Mouse (Mus musculus): ENCODE measurements around the gene Rad9b. TPM values are rescaled to one million over a fixed set of nuclear protein-coding genes. Genes with fewer than 3 reads are reported as not detected.

Gene Rad9b
- polyA plus RNA-seq, 2 experiments = 2.3 to 2.7 TPM

- no peaks in the 10 kb centered on the region for H3K27me3 ChIP-seq (ENCODE audit: control insufficient read depth, insufficient read depth, low read length)
- H3K27ac ChIP-seq = no peak overlapping the region
- no peak overlapping the region for H3K4me2 ChIP-seq (ENCODE audit: low read depth)
- peaks cover 3 to 11% of the 10 kb centered on the region in 2 experiments; a peak in 3 of 4 replicates for H3K4me1 ChIP-seq (replicated peaks; ENCODE audit: control insufficient read depth in 2 of 2, insufficient read depth in 2 of 2, low read length in 1 of 2)
- ATAC-seq (ENCODE audit: insufficient read depth) (no peak), DNase-seq (ENCODE audit: low read depth in 3 of 3, low spot score in 3 of 3) (no peak)
- H3K4me3 ChIP-seq (ENCODE audit: insufficient read depth in 1 of 2, low read depth in 2 of 2, low read length in 2 of 2) = no peak overlapping the region
- H3K9me3 ChIP-seq (ENCODE audit: control insufficient read depth, low read length) = no peaks in the 10 kb centered on the region
- H3K36me3 ChIP-seq (replicated peaks; ENCODE audit: control insufficient read depth, insufficient read depth, low read depth) = peaks cover 4% of the 10 kb centered on the region; the same call in 1 of the 2 replicates
- 73% methylated on average over 3 of the region's 3 CpGs for WGBS (ENCODE audit: insufficient replicate concordance)
- TF ChIP-seq CTCF (IDR thresholded peaks at IDR 0.05; ENCODE audit: low read depth) (no peak), EP300 (IDR thresholded peaks at IDR 0.05; ENCODE audit: low read depth) (no peak)
- H3K9ac ChIP-seq (replicated peaks) = no peak overlapping the region
These were observed 47.5 kb downstream of the Rad9b start for GRCm38 (mm10) chr5:122306536-122306935.

DNA sequence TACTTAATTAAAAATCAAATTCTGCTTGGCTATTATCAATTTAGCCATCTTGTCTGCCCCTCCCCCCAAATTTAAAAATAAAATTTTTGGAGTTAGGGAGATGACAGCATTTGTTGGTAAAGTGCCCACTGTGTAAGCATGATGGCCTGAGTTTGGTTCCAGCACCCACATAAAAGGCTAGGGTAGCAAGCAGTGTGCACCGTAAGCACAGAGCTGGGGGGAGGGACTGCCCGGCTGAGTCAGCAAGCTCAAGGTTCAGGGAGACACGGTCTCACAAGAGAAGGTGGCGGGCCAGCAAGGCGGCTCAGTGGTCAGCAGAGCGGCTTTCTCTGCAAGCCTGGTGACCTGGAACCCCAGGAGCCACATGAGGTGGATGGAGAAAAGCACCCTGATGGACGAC is 48.6 kb downstream of the Rad9b start:
- Histone ChIP-seq H3K4me2 (ENCODE audit: low read depth) (no peak overlapping the region), H3K4me1 (replicated peaks; ENCODE audit: control insufficient read depth in 2 of 2, insufficient read depth in 2 of 2, low read length in 1 of 2) (peaks cover 3 to 11% of the 10 kb centered on the region in 2 experiments; a peak in 3 of 4 replicates), H3K9ac (replicated peaks) (no peak overlapping the region), H3K36me3 (replicated peaks; ENCODE audit: control insufficient read depth, insufficient read depth, low read depth) (peaks cover 4% of the 10 kb centered on the region; the same call in 1 of the 2 replicates), H3K27ac (no peak overlapping the region), H3K9me3 (ENCODE audit: control insufficient read depth, low read length) (no peaks in the 10 kb centered on the region), H3K27me3 (ENCODE audit: control insufficient read depth, insufficient read depth, low read length) (no peaks in the 10 kb centered on the region), H3K4me3 (ENCODE audit: insufficient read depth in 1 of 2, low read depth in 2 of 2, low read length in 2 of 2) (no peak overlapping the region)
- ATAC-seq (ENCODE audit: insufficient read depth) = no peak
- TF ChIP-seq EP300 (IDR thresholded peaks at IDR 0.05; ENCODE audit: low read depth) = no peak
- no peak for TF ChIP-seq CTCF (IDR thresholded peaks at IDR 0.05; ENCODE audit: low read depth)
- WGBS (ENCODE audit: insufficient replicate concordance) = 78% methylated on average over 7 of the region's 7 CpGs
- DNase-seq (ENCODE audit: low read depth in 3 of 3, low spot score in 3 of 3) = no peak

DNA sequence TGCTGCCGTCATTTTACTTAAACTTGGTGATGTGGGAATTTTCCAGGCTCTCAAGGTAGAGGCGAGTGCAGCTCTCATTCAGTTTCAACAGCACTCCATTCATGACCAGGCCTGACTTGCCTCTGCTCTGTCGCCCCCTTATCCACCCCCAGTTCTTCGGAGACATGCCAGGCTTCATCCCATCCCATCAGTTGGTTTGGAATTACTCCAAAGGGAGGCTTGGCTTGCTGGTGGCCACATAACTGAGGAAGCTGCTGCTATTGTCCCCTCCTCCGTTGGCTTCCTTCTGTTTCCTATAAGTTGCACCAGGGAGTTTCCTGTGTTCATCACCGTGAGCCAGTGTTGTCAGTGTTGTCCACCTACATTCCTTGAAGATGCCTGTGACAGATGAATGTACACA is 49.5 kb downstream of the Rad9b start:
- peaks cover 3 to 11% of the 10 kb centered on the region in 2 experiments; a peak in 3 of 4 replicates for H3K4me1 ChIP-seq (replicated peaks; ENCODE audit: control insufficient read depth in 2 of 2, insufficient read depth in 2 of 2, low read length in 1 of 2)
- H3K4me2 ChIP-seq (ENCODE audit: low read depth) = no peak overlapping the region
- DNase-seq (ENCODE audit: low read depth in 3 of 3, low spot score in 3 of 3) (no peak), ATAC-seq (ENCODE audit: insufficient read depth) (no peak)
- H3K9ac ChIP-seq (replicated peaks) = no peak overlapping the region
- whole genome bisulfite sequencing (ENCODE audit: insufficient replicate concordance) = 64% methylated on average over 6 of the region's 6 CpGs
- peaks cover 4% of the 10 kb centered on the region; the same call in 1 of the 2 replicates for H3K36me3 ChIP-seq (replicated peaks; ENCODE audit: control insufficient read depth, insufficient read depth, low read depth)
- H3K27me3 ChIP-seq (ENCODE audit: control insufficient read depth, insufficient read depth, low read length) = no peaks in the 10 kb centered on the region
- no peaks in the 10 kb centered on the region for H3K9me3 ChIP-seq (ENCODE audit: control insufficient read depth, low read length)
- no peak overlapping the region for H3K4me3 ChIP-seq (ENCODE audit: insufficient read depth in 1 of 2, low read depth in 2 of 2, low read length in 2 of 2)
- no peak overlapping the region for H3K27ac ChIP-seq
- no peak for TF ChIP-seq CTCF (IDR thresholded peaks at IDR 0.05; ENCODE audit: low read depth)
- no peak for TF ChIP-seq EP300 (IDR thresholded peaks at IDR 0.05; ENCODE audit: low read depth)

- H3K27ac ChIP-seq = no peak overlapping the region
- WGBS (ENCODE audit: insufficient replicate concordance) = 85% methylated on average over 7 of the region's 7 CpGs
- no peaks in the 10 kb centered on the region for H3K9me3 ChIP-seq (ENCODE audit: control insufficient read depth, low read length)
- ATAC-seq (ENCODE audit: insufficient read depth) (no peak), DNase-seq (ENCODE audit: low read depth in 3 of 3, low spot score in 3 of 3) (no peak)
- H3K4me1 ChIP-seq (replicated peaks; ENCODE audit: control insufficient read depth in 2 of 2, insufficient read depth in 2 of 2, low read length in 1 of 2) = peaks cover 3 to 11% of the 10 kb centered on the region in 2 experiments; a peak in 3 of 4 replicates
- no peak for TF ChIP-seq EP300 (IDR thresholded peaks at IDR 0.05; ENCODE audit: low read depth)
- no peak for TF ChIP-seq CTCF (IDR thresholded peaks at IDR 0.05; ENCODE audit: low read depth)
- H3K4me2 ChIP-seq (ENCODE audit: low read depth) = no peak overlapping the region
- H3K36me3 ChIP-seq (replicated peaks; ENCODE audit: control insufficient read depth, insufficient read depth, low read depth) = peaks cover 4% of the 10 kb centered on the region; the same call in 1 of the 2 replicates
- H3K9ac ChIP-seq (replicated peaks) = no peak overlapping the region
- no peak overlapping the region for H3K4me3 ChIP-seq (ENCODE audit: insufficient read depth in 1 of 2, low read depth in 2 of 2, low read length in 2 of 2)
- no peaks in the 10 kb centered on the region for H3K27me3 ChIP-seq (ENCODE audit: control insufficient read depth, insufficient read depth, low read length)
These were observed 50.1 kb downstream of the Rad9b start for GRCm38 (mm10) chr5:122303937-122304336.

GRCm38 (mm10) chr5:122302810-122303745 is 51.0 kb downstream of the Rad9b start:
- TF ChIP-seq CTCF (IDR thresholded peaks at IDR 0.05; ENCODE audit: low read depth) = peak; percentile 44
- no peak for TF ChIP-seq EP300 (IDR thresholded peaks at IDR 0.05; ENCODE audit: low read depth)
- ATAC-seq (ENCODE audit: insufficient read depth) (no peak), DNase-seq (ENCODE audit: low read depth in 3 of 3, low spot score in 3 of 3) (no peak)
- Histone ChIP-seq H3K36me3 (replicated peaks; ENCODE audit: control insufficient read depth, insufficient read depth, low read depth) (peaks cover under 1% of the 10 kb centered on the region; the same call in 1 of the 2 replicates), H3K4me1 (replicated peaks; ENCODE audit: control insufficient read depth in 2 of 2, insufficient read depth in 2 of 2, low read length in 1 of 2) (peaks cover 3 to 11% of the 10 kb centered on the region in 2 experiments; a peak in 3 of 4 replicates), H3K9ac (replicated peaks) (no peak overlapping the region), H3K27me3 (ENCODE audit: control insufficient read depth, insufficient read depth, low read length) (no peaks in the 10 kb centered on the region), H3K4me3 (ENCODE audit: insufficient read depth in 1 of 2, low read depth in 2 of 2, low read length in 2 of 2) (no peak overlapping the region), H3K27ac (no peak overlapping the region), H3K4me2 (ENCODE audit: low read depth) (no peak overlapping the region), H3K9me3 (ENCODE audit: control insufficient read depth, low read length) (no peaks in the 10 kb centered on the region)
- WGBS (ENCODE audit: insufficient replicate concordance) = 51% methylated on average over 17 of the region's 17 CpGs
